8 mouse cellular contexts compared by ENCODE assay signal in the genomic region with DNA sequence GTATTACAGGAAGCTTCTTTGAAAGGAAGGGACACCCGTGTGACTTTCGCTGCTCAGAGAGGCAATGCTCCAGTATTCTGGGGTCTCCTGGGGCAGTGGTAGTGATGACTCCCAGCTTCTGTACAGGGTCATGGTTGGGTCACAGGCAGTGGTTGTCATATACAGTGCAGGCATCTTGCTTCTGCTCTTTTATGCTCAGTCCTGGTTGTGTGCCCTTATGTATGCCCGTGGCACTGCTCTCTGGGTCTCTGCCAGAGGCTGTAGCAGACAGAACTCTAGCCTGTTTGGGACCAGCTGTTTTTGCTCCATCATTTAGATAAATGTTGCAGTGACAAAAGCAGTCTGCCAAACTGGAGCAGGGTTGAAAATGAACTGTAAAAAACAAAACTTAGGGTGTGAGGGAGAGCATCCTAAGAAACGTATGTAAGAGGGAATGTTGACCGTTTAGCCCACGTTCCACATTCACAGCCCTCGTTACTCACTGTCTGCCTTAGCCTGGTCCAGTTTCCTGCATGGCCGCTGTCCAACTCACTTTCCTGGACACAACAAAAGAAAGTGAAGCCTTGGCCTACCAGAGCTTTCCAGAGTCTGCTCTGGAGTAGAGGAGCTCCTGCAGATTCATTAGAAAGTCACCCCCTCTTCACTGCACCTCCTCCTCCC. TPM values are rescaled to one million over a fixed set of nuclear protein-coding genes. Genes with fewer than 3 reads are reported as not detected.
DNase-seq lines count a peak whose midpoint lies in the region; ATAC-seq and TF ChIP-seq lines count a peak whose summit lies in the region.
"Had no signal": no experiment of that assay in that cellular context is flagged by ENCODE, and none has a peak within 500 bp of the region (broad histone marks: within the 10 kb centered on the region; RNA-seq: fewer than 3 reads in every experiment).

No protein-coding gene starts in this region.

- ATAC-seq in megakaryocyte, adult 5-6 weeks (ENCODE audit: poor library complexity, severe bottlenecking) = no peak

- peak overlapping the region; percentile 6; the same call in 1 of the 2 replicates for H3K27ac ChIP-seq in kidney, adult 2 months (ENCODE audit: insufficient read depth, low read depth, low read length)
- H3K27ac ChIP-seq: liver, embryonic 14.5 days had no signal

- TF ChIP-seq POLR2A in kidney, adult 2 months (IDR thresholded peaks at IDR 0.05; ENCODE audit: low read depth, low read length) = no peak

- no peaks in the 10 kb centered on the region for H3K27me3 ChIP-seq in megakaryocyte, embryonic 14.5 days (replicated peaks)
- no peaks in the 10 kb centered on the region for H3K27me3 ChIP-seq in kidney, adult 2 months (replicated peaks; ENCODE audit: control insufficient read depth, insufficient read depth, low read length)

- H3K4me1 ChIP-seq in megakaryocyte, embryonic 14.5 days = peaks cover 55% of the 10 kb centered on the region
- H3K4me1 ChIP-seq in kidney, adult 2 months (ENCODE audit: control insufficient read depth, insufficient read depth, low read length) = peaks cover 44% of the 10 kb centered on the region

- H3K36me3 ChIP-seq in megakaryocyte, embryonic 14.5 days (replicated peaks; ENCODE audit: low read length) = peaks cover 99% of the 10 kb centered on the region
- H3K36me3 ChIP-seq in kidney, adult 2 months (ENCODE audit: control insufficient read depth, insufficient read depth, low read length) = no peaks in the 10 kb centered on the region; the same call in 1 of the 2 replicates

- TF ChIP-seq CTCF in kidney, adult 2 months (conservative IDR thresholded peaks at IDR 0.05; ENCODE audit: insufficient read depth, insufficient read length, low read depth, low read length) = no peak

- peak overlapping the region; percentile 54 for H3K4me3 ChIP-seq in megakaryocyte, embryonic 14.5 days (replicated peaks)
- H3K4me3 ChIP-seq in kidney, adult 2 months (ENCODE audit: insufficient read depth, low read depth, low read length) = no peak overlapping the region

- 44% methylated on average over 8 of the region's 8 CpGs for WGBS in kidney, adult 2 months

- H3K9me3 ChIP-seq in megakaryocyte, embryonic 14.5 days = no peaks in the 10 kb centered on the region

- peak; percentile 67 for DNase-seq in heart, adult 8-10 months (ENCODE audit: low spot score)
- DNase-seq in kidney, adult 2 months = peak; percentile 79
- peak; percentile 36 for DNase-seq in ovary, postnatal 36 days (ENCODE audit: low spot score)
- DNase-seq in urinary bladder, postnatal 36 days (ENCODE audit: low spot score in 2 of 2) = no peak
- DNase-seq in spleen, postnatal 36 days (ENCODE audit: low spot score in 2 of 2) = no peak

RNA-seq across cellular contexts. Expression of a gene that starts 43.3 kb away (rescaled TPM):
- polyA plus RNA-seq in megakaryocyte, embryonic 14.5 days (2012; ENCODE audit: insufficient read depth, low replicate concordance) = 1.3 and 4.0 TPM in 2 replicates
- total RNA-seq in megakaryocyte, adult 5-6 weeks (2015) = 0.16 and 0.39 TPM in 2 replicates
- total RNA-seq in megakaryocyte, adult 5-6 weeks (2017) = 0.11 TPM in 1 of 2 replicates, not detected in the other
- total RNA-seq in heart, adult 8-10 months (2022) = not detected
- polyA plus RNA-seq in kidney, adult 2 months (2012; rRNA removed) = 0.01 and 0.02 TPM in 2 replicates

RNA-seq across cellular contexts. Expression of a gene that starts 49.9 kb away (rescaled TPM):
- 22.5 and 22.9 TPM in 2 replicates for polyA plus RNA-seq in megakaryocyte, embryonic 14.5 days (2012; ENCODE audit: insufficient read depth, low replicate concordance)
- 42.0 and 48.3 TPM in 2 replicates for total RNA-seq in megakaryocyte, adult 5-6 weeks (2015)
- total RNA-seq in megakaryocyte, adult 5-6 weeks (2017) = 61.8 and 75.5 TPM in 2 replicates
- total RNA-seq in heart, adult 8-10 months (2022) = 10 to 100 TPM; 55.2 to 65.5 (median 61.3) TPM
- polyA plus RNA-seq in kidney, adult 2 months (2012; rRNA removed) = 94.8 and 95.4 TPM in 2 replicates

Comparison
In these comparisons a context has a peak if more than half of its experiments do, and no peak if none do; other contexts are left out.
1. DNase-seq: peak in heart, adult 8-10 months (single experiment), kidney, adult 2 months (single experiment) and ovary, postnatal 36 days (single experiment); none in urinary bladder, postnatal 36 days (0 of 2) and spleen, postnatal 36 days (0 of 2).